Mouse (Mus musculus) adrenal gland, postnatal 10 days (tissue): ENCODE results near the gene Btrc. TPM values are rescaled to one million over a fixed set of nuclear protein-coding genes. Genes with fewer than 3 reads are reported as not detected.
"Not testable (repeated sequence)": the region's sequence is repeated elsewhere in the genome, so short reads cannot be mapped to it uniquely, and the experiment has no call there.

Experiments
- DNase-seq: peaks from one replicate; pipeline ENCODE4 v3.0.0; 2021; ENCODE audit warnings: mixed read lengths
- long read RNA-seq, 2 experiments: library from polyadenylated mRNA; stranded (forward); transcript quantifications; one replicate each; pipeline ENCODE4 v2.0.0; 2021
- total RNA-seq, 2 experiments: library from RNA; stranded (reverse); gene quantifications; 2 replicates each; pipeline ENCODE4 v1.2.3; 2021

Gene Btrc
- 10 to 100 TPM; 26.4 to 33.3 TPM for total RNA-seq
- long read RNA-seq, experiment 1, transcript Btrc-201 (15 exons, 2,978 nt): major isoform, 14 of 41 reads
- long read RNA-seq, experiment 1, partial matches to known transcripts: 7 of 41 reads
- long read RNA-seq, experiment 1, other reads (novel, unspliced or antisense): 17 of 41 reads
- long read RNA-seq, experiment 2, transcript Btrc-201 (15 exons, 2,978 nt): major isoform, 8 of 35 reads
- long read RNA-seq, experiment 2, partial matches to known transcripts: 1 of 35 reads
- long read RNA-seq, experiment 2, other reads (novel, unspliced or antisense): 23 of 35 reads

GRCm38 (mm10) chr19:45363384-45363926 lies at the start of gene Btrc:
TSS of gene Btrc (plus strand) at chr19:45363734.
- DNase-seq: peak; percentile 100

- no peak for DNase-seq
These were observed 46.1 kb upstream of the Btrc start for GRCm38 (mm10) chr19:45317473-45317882.

DNA sequence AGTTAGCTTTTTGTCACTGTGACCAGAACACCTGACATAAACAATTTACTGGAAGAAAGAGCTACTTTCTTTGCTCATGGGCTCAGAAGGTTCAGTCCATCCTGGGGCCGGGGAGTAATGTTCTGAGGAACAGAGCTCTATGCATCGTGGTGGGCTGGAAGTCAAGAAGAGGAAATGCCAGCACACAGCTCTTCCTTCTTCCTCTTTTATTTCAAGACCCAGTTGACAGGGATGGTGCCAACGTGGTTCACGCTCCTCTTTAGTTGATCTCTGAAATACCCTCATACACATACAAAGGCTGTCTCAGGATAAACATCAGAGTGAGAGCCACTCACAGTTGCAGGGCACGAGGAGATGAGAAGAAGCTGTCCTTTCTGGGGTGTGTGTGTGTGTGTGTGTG lies 42.5 kb upstream of the Btrc start:
- no peak for DNase-seq

DNA sequence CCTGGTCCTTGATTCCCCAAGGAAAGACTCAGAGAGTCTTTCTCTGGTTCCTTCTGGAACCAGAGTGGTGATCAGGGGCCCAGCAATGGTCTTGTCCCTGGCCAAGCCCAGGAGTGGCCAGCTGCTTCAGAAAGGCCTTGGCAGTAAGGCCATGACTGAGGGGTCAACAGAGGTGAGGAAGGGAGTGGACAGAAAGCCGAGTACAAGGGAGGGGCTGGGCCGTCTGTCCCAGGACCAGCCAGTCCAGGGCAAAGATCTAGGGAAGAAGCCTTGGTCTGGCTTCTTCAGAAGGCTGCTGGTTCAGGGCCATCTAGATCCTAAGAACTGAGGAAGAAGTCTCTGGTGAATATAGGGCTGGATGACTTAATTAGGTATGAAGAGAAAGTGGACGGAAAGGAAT lies 34.5 kb upstream of the Btrc start:
- DNase-seq: no peak

GRCm38 (mm10) chr19:45329748-45330298 lies 33.7 kb upstream of the Btrc start:
- no peak for DNase-seq

DNA sequence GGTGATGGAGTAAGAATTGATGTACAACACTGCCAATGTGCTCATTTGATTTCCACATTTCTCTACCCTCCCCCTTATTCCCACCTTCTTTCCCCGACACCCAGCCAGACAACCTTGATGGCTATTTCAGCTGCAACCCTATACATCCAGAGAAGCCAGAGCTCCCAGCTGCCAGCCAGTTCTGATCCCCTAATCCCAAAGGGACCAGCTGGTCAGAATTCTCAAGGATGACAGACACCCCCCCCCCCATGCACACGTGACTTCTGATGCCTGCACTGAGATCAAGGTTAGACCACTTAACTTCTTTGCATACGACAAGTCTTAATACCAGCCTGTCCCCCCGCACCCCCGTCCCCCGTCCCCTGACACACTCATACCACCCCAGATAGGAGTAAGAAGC lies 26.8 kb upstream of the Btrc start:
- no peak for DNase-seq

GRCm38 (mm10) chr19:45338182-45338581 lies 25.4 kb upstream of the Btrc start:
- DNase-seq: no peak

DNA sequence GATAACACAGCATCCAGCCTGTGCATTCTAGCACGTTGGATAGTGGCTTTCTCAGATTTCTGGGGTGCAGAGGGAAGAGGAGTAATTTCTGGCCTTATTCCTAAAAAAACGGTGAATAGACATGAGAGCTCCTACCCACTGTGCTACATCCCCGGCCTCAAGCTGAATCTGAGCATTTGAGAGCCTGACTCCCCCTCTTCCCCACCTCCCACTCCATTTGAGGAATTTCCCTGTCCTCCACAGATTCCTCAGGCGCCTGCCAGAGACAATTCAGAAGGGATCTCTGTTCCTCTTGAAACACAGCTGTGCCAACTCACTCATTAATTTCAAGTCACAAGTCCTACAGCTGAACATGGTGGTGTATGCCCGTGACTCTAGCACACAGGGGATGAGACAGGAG lies 19.6 kb upstream of the Btrc start:
- DNase-seq: no peak

DNA sequence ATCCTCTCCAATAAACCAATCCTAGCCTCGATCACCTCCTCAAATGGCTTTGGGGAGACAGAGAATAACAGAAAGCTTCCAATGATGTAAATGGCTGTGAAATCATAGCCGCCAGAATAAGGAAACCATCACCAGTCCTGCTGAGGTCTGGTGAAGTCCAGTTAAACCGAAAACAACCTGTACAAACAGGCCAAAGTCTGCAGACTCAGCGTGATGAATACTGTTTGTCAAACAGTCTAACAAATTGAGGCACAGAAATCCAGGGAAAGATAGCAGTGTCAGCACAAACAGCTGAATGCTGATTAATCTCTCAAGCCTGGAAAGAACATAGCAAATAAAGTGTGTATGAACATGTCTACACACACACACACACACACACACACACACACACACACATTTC lies 15.3 kb upstream of the Btrc start:
- no peak for DNase-seq

DNA sequence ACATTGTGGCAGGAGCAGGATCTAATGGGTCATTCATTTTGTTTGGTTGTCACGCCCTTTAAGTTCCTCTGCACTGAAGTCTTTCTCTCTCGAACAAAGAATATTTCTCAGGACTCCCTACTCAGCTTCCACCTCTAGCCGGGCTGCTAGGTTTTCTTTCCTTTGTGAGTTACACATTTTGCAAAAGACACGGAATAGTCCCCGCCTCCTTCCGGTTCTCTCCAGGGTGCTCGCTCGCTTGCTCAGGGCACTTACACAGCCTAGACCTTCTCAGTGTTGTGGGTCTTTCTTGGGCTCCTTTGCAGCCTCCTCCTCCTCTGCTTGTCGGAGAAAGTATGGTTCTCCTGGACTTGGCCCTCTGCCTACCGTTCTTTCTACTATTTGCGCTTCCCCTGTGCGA lies 13.1 kb upstream of the Btrc start:
- no peak for DNase-seq

DNA sequence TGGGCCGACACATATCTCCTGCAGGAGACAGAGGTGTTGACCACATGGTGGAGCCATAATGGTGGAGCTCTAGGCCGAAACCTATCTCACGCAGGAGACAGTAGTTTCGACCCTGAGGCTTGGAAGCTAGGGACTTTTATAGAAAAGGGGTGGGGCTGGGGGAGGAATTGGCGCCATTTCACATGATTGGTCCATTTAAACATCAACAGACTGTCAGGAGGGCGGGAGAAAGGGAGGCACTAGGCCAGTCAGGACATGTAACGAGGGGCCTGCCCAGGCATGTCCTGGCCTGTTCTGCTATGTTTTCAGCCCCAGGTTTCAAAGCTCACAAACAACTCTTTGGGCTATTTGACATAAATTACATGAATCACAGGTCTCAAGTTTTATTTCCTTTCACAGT lies 10.8 kb upstream of the Btrc start:
- DNase-seq: not testable (repeated sequence)

DNA sequence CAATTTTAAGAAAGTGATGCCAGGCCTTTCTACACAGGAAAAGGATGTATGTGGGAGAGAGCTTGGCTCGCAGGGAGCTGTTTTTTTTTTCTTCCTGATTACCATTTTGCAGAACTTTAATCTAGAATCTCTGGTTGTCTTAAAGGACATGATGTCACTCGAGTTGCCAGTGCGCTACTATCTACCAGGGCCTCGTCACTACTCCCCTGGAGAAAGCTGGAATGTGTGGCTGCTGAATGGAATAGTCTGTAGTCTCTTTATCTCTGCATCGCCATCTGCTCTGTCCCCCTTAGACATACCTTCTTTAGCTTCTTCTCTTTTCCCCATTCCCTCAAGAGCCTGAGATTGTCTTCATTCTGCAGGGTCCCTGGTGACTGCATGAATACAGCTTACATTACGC lies 7.9 kb upstream of the Btrc start:
- DNase-seq: no peak

GRCm38 (mm10) chr19:45356868-45357267 lies 6.7 kb upstream of the Btrc start:
- DNase-seq: not testable (repeated sequence)

GRCm38 (mm10) chr19:45360486-45360885 lies 3.0 kb upstream of the Btrc start:
- DNase-seq: no peak

- no peak for DNase-seq
These were observed 428 bp downstream of the Btrc start for GRCm38 (mm10) chr19:45363933-45364391.

GRCm38 (mm10) chr19:45366651-45367050 lies 3.1 kb downstream of the Btrc start:
- peak; percentile 8 for DNase-seq

GRCm38 (mm10) chr19:45384815-45385214 lies 21.3 kb downstream of the Btrc start:
- not testable (repeated sequence) for DNase-seq

DNA sequence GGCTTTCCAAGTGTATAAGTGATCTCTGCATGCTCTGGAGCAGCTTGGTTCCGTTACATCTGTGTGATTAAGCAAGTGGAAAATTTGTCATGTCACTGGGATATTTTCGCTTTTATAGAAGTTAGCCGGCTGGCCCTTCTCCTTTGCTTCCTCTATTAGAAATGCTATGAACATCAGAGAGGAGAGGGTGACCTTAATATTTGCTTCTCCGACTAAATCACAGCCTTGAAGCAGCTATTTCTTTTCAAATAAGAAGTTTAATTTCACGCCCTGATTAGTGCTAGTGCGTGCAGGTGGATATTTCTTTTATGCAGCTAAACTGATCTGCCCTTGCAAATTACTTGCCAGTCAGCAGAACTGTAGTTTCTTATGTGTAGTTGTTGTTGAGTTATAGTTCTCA lies 25.0 kb downstream of the Btrc start:
- DNase-seq: no peak

DNA sequence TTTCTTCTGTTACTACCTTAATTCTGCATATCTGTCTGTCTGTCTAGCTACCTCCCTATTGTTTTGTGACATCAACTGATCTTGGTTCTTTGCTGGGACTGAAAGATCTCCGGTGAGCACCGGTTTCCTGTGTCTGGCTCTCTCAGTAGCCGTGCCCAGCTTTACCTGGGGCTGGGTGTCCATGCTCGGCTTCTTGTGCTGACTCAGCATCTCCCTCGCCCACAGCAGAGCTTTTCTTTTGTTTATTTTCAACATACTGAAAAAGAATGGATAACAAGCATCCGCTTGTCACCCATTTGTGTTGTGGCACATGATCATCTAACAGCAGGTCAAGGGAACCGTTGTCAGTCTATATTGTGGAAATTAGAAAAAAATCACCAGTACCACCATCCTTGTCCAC lies 30.5 kb downstream of the Btrc start:
- no peak for DNase-seq

GRCm38 (mm10) chr19:45411000-45411399 lies 47.5 kb downstream of the Btrc start:
- no peak for DNase-seq

DNA sequence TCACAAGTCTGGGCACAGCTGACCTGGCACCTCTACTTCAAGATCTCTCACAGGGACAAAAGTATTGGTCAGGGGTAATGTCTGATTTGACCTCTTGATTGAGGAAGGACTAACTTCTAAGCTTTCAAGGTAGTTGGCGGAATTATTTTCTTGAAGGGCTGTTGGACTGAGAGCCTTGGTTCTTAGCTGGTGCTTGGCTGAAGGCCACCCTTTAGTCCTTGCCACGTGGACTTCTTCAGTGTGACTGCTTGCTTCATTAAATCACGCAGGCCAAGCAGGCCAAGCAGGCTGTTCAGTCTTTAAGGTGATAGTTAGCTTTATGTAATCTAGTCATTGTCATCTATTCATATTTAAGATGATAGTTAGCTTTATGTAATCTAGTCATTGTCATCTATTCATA lies 49.2 kb downstream of the Btrc start:
- DNase-seq: peak; percentile 40

DNA sequence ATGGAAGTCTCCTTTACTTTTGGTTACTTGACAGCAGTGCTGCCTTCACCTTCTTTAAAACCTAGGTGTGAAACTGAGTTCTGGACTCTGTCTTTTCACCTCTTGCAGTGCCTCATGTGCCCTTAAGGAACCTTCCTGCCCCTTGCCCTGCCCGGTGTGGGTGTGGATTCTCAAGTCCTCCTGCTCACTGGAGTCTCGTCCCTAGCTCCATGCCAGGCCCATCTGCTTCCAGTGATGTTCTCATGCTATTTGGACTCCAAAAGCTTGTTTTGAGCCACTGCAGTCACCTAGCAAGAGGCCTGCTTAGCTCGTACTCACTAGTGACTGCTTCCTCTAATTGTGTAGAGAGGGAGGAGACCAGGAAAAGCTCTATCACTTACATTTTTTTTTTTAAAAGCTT lies 50.4 kb downstream of the Btrc start:
- no peak for DNase-seq

- no peak for DNase-seq
These were observed 54.1 kb downstream of the Btrc start for GRCm38 (mm10) chr19:45417601-45418000.

GRCm38 (mm10) chr19:45422276-45422675 lies 58.7 kb downstream of the Btrc start:
- no peak for DNase-seq
